Mouse (Mus musculus): ENCODE results near the gene Dtnb. TPM values are rescaled to one million over a fixed set of nuclear protein-coding genes. Genes with fewer than 3 reads are reported as not detected.

The Dtnb gene
- polyA plus RNA-seq, 1 experiment from 2014 or later = 40.7 TPM

DNA sequence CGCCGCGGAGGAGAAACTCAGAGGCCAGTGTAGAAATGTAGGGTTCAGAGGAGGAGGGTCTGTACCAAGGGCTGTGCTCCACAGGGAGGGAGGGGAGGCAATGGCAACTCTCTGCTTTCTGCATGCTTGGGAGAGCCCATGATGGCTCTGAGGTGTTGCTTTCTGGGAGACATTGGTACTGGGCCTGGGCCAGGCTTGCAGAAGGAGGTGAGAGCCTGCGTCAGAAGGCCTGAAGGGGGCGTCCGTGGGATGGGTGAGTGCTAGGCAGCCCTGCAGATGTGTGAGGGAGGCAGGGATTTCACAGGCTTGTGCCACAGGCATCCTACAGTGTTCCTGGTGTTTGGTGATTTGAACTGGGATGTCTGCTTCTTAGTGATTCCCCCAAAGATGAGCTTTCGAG, 244.9 kb downstream of the Dtnb start:
- 66% methylated on average over 7 of the region's 7 CpGs for WGBS
- Histone ChIP-seq H3K4me2 (replicated peaks; ENCODE audit: low read depth, low read length) (no peak overlapping the region), H3K36me3 (ENCODE audit: insufficient read depth, low read length) (no peaks in the 10 kb centered on the region), H3K27ac (ENCODE audit: low read length) (no peak overlapping the region), H3K4me1 (ENCODE audit: insufficient read depth, low read length) (peaks cover 55% of the 10 kb centered on the region), H3K27me3 (ENCODE audit: insufficient read depth, low read length) (no peaks in the 10 kb centered on the region), H3K9ac (replicated peaks; ENCODE audit: low read length) (no peak overlapping the region), H3K9me3 (ENCODE audit: low read length) (no peaks in the 10 kb centered on the region), H3K4me3 (ENCODE audit: low read length) (no peak overlapping the region)
- no peak for ATAC-seq (ENCODE audit: low FRiP score, low TSS enrichment)

- H3K9me3 ChIP-seq (ENCODE audit: low read length) = no peaks in the 10 kb centered on the region
- H3K27ac ChIP-seq (ENCODE audit: low read length) = no peak overlapping the region
- H3K9ac ChIP-seq (replicated peaks; ENCODE audit: low read length) = no peak overlapping the region
- ATAC-seq (ENCODE audit: low FRiP score, low TSS enrichment) = no peak
- WGBS = 81% methylated on average over 5 of the region's 5 CpGs
- peaks cover 50% of the 10 kb centered on the region for H3K4me1 ChIP-seq (ENCODE audit: insufficient read depth, low read length)
- no peak overlapping the region for H3K4me3 ChIP-seq (ENCODE audit: low read length)
- H3K27me3 ChIP-seq (ENCODE audit: insufficient read depth, low read length) = no peaks in the 10 kb centered on the region
- no peaks in the 10 kb centered on the region for H3K36me3 ChIP-seq (ENCODE audit: insufficient read depth, low read length)
- no peak overlapping the region for H3K4me2 ChIP-seq (replicated peaks; ENCODE audit: low read depth, low read length)
These were observed 245.4 kb downstream of the Dtnb start for GRCm38 (mm10) chr12:3817566-3817965.

GRCm38 (mm10) chr12:3819899-3820298, 247.7 kb downstream of the Dtnb start:
- Histone ChIP-seq H3K4me2 (replicated peaks; ENCODE audit: low read depth, low read length) (no peak overlapping the region), H3K27me3 (ENCODE audit: insufficient read depth, low read length) (no peaks in the 10 kb centered on the region), H3K9me3 (ENCODE audit: low read length) (no peaks in the 10 kb centered on the region), H3K27ac (ENCODE audit: low read length) (no peak overlapping the region), H3K4me1 (ENCODE audit: insufficient read depth, low read length) (peaks cover 63% of the 10 kb centered on the region), H3K36me3 (ENCODE audit: insufficient read depth, low read length) (no peaks in the 10 kb centered on the region), H3K9ac (replicated peaks; ENCODE audit: low read length) (no peak overlapping the region), H3K4me3 (ENCODE audit: low read length) (no peak overlapping the region)
- 61% methylated on average over 4 of the region's 4 CpGs for WGBS
- ATAC-seq (ENCODE audit: low FRiP score, low TSS enrichment) = no peak

GRCm38 (mm10) chr12:3823408-3823807, 251.2 kb downstream of the Dtnb start:
- no peak overlapping the region for H3K27ac ChIP-seq (ENCODE audit: low read length)
- no peaks in the 10 kb centered on the region for H3K9me3 ChIP-seq (ENCODE audit: low read length)
- ATAC-seq (ENCODE audit: low FRiP score, low TSS enrichment) = no peak
- no peaks in the 10 kb centered on the region for H3K36me3 ChIP-seq (ENCODE audit: insufficient read depth, low read length)
- H3K4me3 ChIP-seq (ENCODE audit: low read length) = no peak overlapping the region
- 75% methylated on average over 5 of the region's 5 CpGs for WGBS
- H3K27me3 ChIP-seq (ENCODE audit: insufficient read depth, low read length) = no peaks in the 10 kb centered on the region
- no peak overlapping the region for H3K4me2 ChIP-seq (replicated peaks; ENCODE audit: low read depth, low read length)
- no peak overlapping the region for H3K9ac ChIP-seq (replicated peaks; ENCODE audit: low read length)
- H3K4me1 ChIP-seq (ENCODE audit: insufficient read depth, low read length) = peaks cover 43% of the 10 kb centered on the region

GRCm38 (mm10) chr12:3824906-3825713, 252.9 kb downstream of the Dtnb start:
- H3K9ac ChIP-seq (replicated peaks; ENCODE audit: low read length) = no peak overlapping the region
- ATAC-seq (ENCODE audit: low FRiP score, low TSS enrichment) = no peak
- H3K36me3 ChIP-seq (ENCODE audit: insufficient read depth, low read length) = no peaks in the 10 kb centered on the region
- H3K27me3 ChIP-seq (ENCODE audit: insufficient read depth, low read length) = no peaks in the 10 kb centered on the region
- 66% methylated on average over 5 of the region's 5 CpGs for WGBS
- no peak overlapping the region for H3K4me3 ChIP-seq (ENCODE audit: low read length)
- H3K4me2 ChIP-seq (replicated peaks; ENCODE audit: low read depth, low read length) = no peak overlapping the region
- no peak overlapping the region for H3K27ac ChIP-seq (ENCODE audit: low read length)
- H3K9me3 ChIP-seq (ENCODE audit: low read length) = no peaks in the 10 kb centered on the region
- peaks cover 29% of the 10 kb centered on the region for H3K4me1 ChIP-seq (ENCODE audit: insufficient read depth, low read length)

DNA sequence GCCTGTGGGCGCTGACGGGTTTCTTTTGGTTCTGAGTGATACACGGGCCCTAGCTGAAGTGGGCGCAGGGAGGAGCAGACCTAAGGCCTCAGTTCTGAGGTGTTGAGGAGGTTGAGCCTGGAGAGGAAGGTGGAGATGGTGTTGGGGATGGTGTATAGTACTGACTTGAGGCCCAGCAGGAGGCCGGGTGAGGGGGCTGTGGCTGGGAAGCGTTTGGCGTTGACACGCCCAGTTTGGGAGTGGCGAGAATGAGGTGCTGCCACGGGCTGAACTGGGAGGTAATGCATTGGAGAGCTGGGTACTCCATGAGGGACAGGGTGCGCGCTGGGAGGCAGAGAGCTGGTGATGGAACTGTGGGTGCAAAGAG, 253.5 kb downstream of the Dtnb start:
- WGBS = 50% methylated on average over 12 of the region's 12 CpGs
- Histone ChIP-seq H3K27ac (ENCODE audit: low read length) (no peak overlapping the region), H3K9ac (replicated peaks; ENCODE audit: low read length) (no peak overlapping the region)

GRCm38 (mm10) chr12:3827771-3828170, 255.6 kb downstream of the Dtnb start:
- Histone ChIP-seq H3K4me2 (replicated peaks; ENCODE audit: low read depth, low read length) (no peak overlapping the region), H3K27me3 (ENCODE audit: insufficient read depth, low read length) (no peaks in the 10 kb centered on the region), H3K36me3 (ENCODE audit: insufficient read depth, low read length) (no peaks in the 10 kb centered on the region), H3K9ac (replicated peaks; ENCODE audit: low read length) (no peak overlapping the region), H3K9me3 (ENCODE audit: low read length) (no peaks in the 10 kb centered on the region), H3K4me3 (ENCODE audit: low read length) (no peak overlapping the region), H3K27ac (ENCODE audit: low read length) (no peak overlapping the region), H3K4me1 (ENCODE audit: insufficient read depth, low read length) (peaks cover 45% of the 10 kb centered on the region)
- 83% methylated on average over 5 of the region's 5 CpGs for WGBS
- no peak for ATAC-seq (ENCODE audit: low FRiP score, low TSS enrichment)

More for the DNA sequence above, 253.5 kb downstream of the Dtnb start:
- Histone ChIP-seq H3K36me3 (ENCODE audit: insufficient read depth, low read length) (no peaks in the 10 kb centered on the region), H3K4me1 (ENCODE audit: insufficient read depth, low read length) (peaks cover 28% of the 10 kb centered on the region), H3K4me3 (ENCODE audit: low read length) (no peak overlapping the region), H3K4me2 (replicated peaks; ENCODE audit: low read depth, low read length) (no peak overlapping the region), H3K9me3 (ENCODE audit: low read length) (no peaks in the 10 kb centered on the region), H3K27me3 (ENCODE audit: insufficient read depth, low read length) (no peaks in the 10 kb centered on the region)
- 0 out of 2 replicates have a peak, but pooled peaks have one; percentile 16 for ATAC-seq (ENCODE audit: low FRiP score, low TSS enrichment)

Small RNA genes within 50 kb of the gene (microRNA-seq; reads per million reads assigned to microRNA genes)
- gene Gm26050 = not detected

Other genes starting within 250 kb of the Dtnb start
- 12.3 and 13.6 TPM in 2 replicates for gene Kif3c, start 207.2 kb upstream of the Dtnb start, polyA plus RNA-seq (2015; fragmentation: Nextera tagmentation; extraction: Ambion mirVana)
- 15.0 and 20.7 TPM in 2 replicates for gene Asxl2, start 145.5 kb upstream of the Dtnb start, polyA plus RNA-seq (2015; fragmentation: Nextera tagmentation; extraction: Ambion mirVana)
- 82.9 and 88.1 TPM in 2 replicates for gene Dnmt3a, start 233.6 kb downstream of the Dtnb start, polyA plus RNA-seq (2015; fragmentation: Nextera tagmentation; extraction: Ambion mirVana)